Mouse (Mus musculus) liver, adult 2 months (tissue): Measurements from ENCODE around the gene Mrpl54. TPM values are rescaled to one million over a fixed set of nuclear protein-coding genes. Genes with fewer than 3 reads are reported as not detected.

ENCODE experiments used
- DNase-seq: peaks from one replicate; pipeline ENCODE4 v3.0.0-alpha.2; 2011; ENCODE audit warnings: low read depth, low spot score; ENCODE audit errors: extremely low read depth
- H3K27ac ChIP-seq: fragments of 200-500 bp; replicated peaks from 2 replicates; pipeline ENCODE4 v1.5.1; 2012; ENCODE audit warnings: low read depth, mild to moderate bottlenecking, control low read depth, inconsistent platforms, low read length; ENCODE audit not compliant: insufficient read depth
- H3K27me3 ChIP-seq: fragments of 200-500 bp; 2 replicates; pipeline ENCODE4 v1.6.1; 2012; ENCODE audit warnings: mild to moderate bottlenecking, moderate library complexity, low read length, inconsistent platforms; ENCODE audit not compliant: control insufficient read depth, insufficient read depth
- H3K36me3 ChIP-seq: fragments of 200-500 bp; 2 replicates; pipeline ENCODE4 v1.6.1; 2012; ENCODE audit warnings: low read length, inconsistent platforms; ENCODE audit not compliant: control insufficient read depth, insufficient read depth
- H3K4me1 ChIP-seq: fragments of 200-500 bp; 2 replicates; pipeline ENCODE4 v1.6.1; 2011; ENCODE audit warnings: low read length; ENCODE audit not compliant: control insufficient read depth, insufficient read depth
- H3K4me3 ChIP-seq: fragments of 200-500 bp; 2 replicates; pipeline ENCODE4 v1.5.1; 2011; ENCODE audit warnings: low read depth, mild to moderate bottlenecking, control low read depth, low read length, moderate library complexity; ENCODE audit not compliant: insufficient read depth
- H3K79me2 ChIP-seq: fragments of 200-500 bp; 2 replicates; pipeline ENCODE4 v1.6.1; 2012; ENCODE audit warnings: inconsistent platforms, mild to moderate bottlenecking, low read length, moderate library complexity; ENCODE audit not compliant: control insufficient read depth, insufficient read depth
- H3K9ac ChIP-seq: fragments of 200-500 bp; 2 replicates; pipeline ENCODE4 v1.6.1; 2012; ENCODE audit warnings: low read depth, mild to moderate bottlenecking, control low read depth, inconsistent platforms, low read length
- CTCF ChIP-seq: fragments of 200-500 bp; IDR thresholded peaks from 2 replicates; pipeline ENCODE4 v1.5.1; 2011; ENCODE audit warnings: low read depth, low read length, control low read depth
- POLR2A ChIP-seq: fragments of 200-500 bp; IDR thresholded peaks from 2 replicates; pipeline ENCODE4 v1.6.1; 2011; ENCODE audit warnings: low read length, control low read depth; ENCODE audit not compliant: insufficient read depth; ENCODE audit errors: extremely low read depth
- WGBS: fragments of 180-500 bp; shearing (Covaris S2); methylation state at CpG from one replicate; pipeline ENCODE4 v1.1.7; 2018; 5-methylcytosine and 5-hydroxymethylcytosine counted together
- polyA plus RNA-seq: library from polyadenylated mRNA; depleted of rRNA; stranded (reverse); fragments of >200 nt; gene quantifications from 2 replicates; pipeline ENCODE4 v1.2.3, GENCODE M21; 2012
- total RNA-seq: library from RNA; depleted of rRNA; stranded (reverse); fragments of >200 nt; gene quantifications from 2 replicates; pipeline ENCODE4 v1.2.3, GENCODE M21; 2014

Mrpl54 gene
- total and polyA plus RNA-seq, 2 experiments: 65.9 to 66.6 TPM

DNA sequence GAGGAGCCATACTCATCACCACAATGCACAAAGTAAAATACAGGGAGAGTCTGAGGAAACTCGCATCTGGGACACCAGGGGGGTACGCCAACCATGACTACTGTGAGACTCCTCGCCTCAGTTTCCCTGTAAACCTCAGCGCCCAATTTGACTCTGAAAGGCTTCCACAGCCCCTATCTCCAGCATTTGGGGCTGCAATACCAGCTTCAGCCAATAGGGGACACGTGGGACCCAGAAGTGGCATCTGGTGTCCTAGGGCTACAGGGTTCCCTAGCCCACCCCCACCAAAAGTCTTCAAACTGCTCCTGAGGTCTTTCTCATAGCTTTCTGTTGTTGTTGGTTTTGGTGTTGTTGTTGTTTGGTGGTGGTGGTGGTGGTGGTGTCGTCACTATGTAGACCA is 21.9 kb upstream of the Mrpl54 start:
- Histone ChIP-seq H3K4me3 (no peak overlapping the region), H3K27me3 (no peaks in the 10 kb centered on the region), H3K27ac (no peak overlapping the region), H3K36me3 (no peaks in the 10 kb centered on the region), H3K79me2 (peaks cover 25% of the 10 kb centered on the region; the same call in 1 of the 2 replicates), H3K9ac (no peak overlapping the region), H3K4me1 (peaks cover 27% of the 10 kb centered on the region)
- no peak for DNase-seq
- TF ChIP-seq CTCF (peak; percentile 69), POLR2A (no peak)
- 61% methylated on average over 6 of the region's 6 CpGs for WGBS

GRCm38 (mm10) chr10:81287513-81288157 is 20.9 kb upstream of the Mrpl54 start:
- 77% methylated on average over 8 of the region's 8 CpGs for WGBS
- Histone ChIP-seq H3K36me3 (no peaks in the 10 kb centered on the region), H3K4me3 (no peak overlapping the region), H3K9ac (no peak overlapping the region), H3K27me3 (no peaks in the 10 kb centered on the region), H3K4me1 (peaks cover 24% of the 10 kb centered on the region), H3K79me2 (peaks cover 19% of the 10 kb centered on the region; the same call in 1 of the 2 replicates), H3K27ac (no peak overlapping the region)
- no peak for DNase-seq
- TF ChIP-seq POLR2A: no peak
- TF ChIP-seq CTCF: peak; percentile 88

- no peak for TF ChIP-seq POLR2A
- no peak for TF ChIP-seq CTCF
- peak; percentile 86 for DNase-seq
- Histone ChIP-seq H3K27me3 (no peaks in the 10 kb centered on the region), H3K9ac (no peak overlapping the region), H3K36me3 (no peaks in the 10 kb centered on the region), H3K4me1 (peaks cover 24% of the 10 kb centered on the region), H3K79me2 (peaks cover 19% of the 10 kb centered on the region; the same call in 1 of the 2 replicates), H3K27ac (peak overlapping the region; percentile 5; the same call in 1 of the 2 replicates), H3K4me3 (no peak overlapping the region)
- 13% methylated on average over 6 of the region's 6 CpGs for WGBS
Observed at GRCm38 (mm10) chr10:81286586-81286985, 19.9 kb upstream of the Mrpl54 start.

DNA sequence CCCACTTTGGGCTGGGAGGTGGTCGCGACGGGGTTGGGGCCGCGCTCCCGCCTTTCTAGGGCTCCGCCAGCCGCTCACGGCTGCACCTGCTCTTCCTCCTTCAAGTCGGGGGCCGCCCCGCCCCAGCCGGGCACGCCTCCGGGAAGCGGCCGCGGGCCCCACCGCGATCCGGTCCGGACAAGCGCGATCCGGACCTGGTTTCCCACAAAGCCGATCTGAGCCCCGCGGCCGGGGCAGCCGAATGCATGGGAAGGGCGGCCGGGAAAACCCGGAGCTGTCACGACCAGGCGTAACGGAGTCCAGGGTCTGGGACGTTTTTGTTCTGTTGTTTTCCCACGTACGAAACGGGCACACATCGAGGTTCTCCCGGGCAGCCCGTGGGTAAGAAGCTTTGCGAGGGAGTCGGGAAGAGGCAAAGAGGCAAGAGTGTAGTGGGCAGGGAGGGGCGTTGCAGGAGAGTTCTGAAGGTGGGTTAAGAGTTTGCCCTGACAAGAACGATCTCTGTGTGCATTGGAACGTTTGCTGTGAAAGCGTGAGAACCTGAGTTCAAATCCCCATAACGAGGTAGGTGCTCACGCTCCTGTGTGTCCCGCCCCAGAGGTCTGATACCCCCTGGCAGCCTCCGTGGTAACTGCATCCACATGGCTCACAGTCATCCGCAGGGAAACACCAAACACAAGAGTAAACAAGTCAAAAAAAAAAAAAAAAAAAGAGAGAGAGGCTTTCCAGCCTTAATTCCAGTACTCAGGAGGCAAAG is 19.1 kb upstream of the Mrpl54 start:
- H3K27me3 ChIP-seq: no peaks in the 10 kb centered on the region
- DNase-seq: no peak
- WGBS: 17% methylated on average over 54 of the region's 54 CpGs
- H3K79me2 ChIP-seq: peaks cover 19% of the 10 kb centered on the region; the same call in 1 of the 2 replicates
- H3K4me3 ChIP-seq: peak overlapping the region; percentile 42
- H3K4me1 ChIP-seq: peaks cover 20% of the 10 kb centered on the region; the same call in 1 of the 2 replicates
- no peak for TF ChIP-seq CTCF
- TF ChIP-seq POLR2A: no peak
- H3K27ac ChIP-seq: 0 out of 2 replicates have a peak overlapping the region, but pooled peaks have one; percentile 5
- H3K9ac ChIP-seq: peak overlapping the region; percentile 33; the same call in 1 of the 2 replicates
- H3K36me3 ChIP-seq: no peaks in the 10 kb centered on the region

DNA sequence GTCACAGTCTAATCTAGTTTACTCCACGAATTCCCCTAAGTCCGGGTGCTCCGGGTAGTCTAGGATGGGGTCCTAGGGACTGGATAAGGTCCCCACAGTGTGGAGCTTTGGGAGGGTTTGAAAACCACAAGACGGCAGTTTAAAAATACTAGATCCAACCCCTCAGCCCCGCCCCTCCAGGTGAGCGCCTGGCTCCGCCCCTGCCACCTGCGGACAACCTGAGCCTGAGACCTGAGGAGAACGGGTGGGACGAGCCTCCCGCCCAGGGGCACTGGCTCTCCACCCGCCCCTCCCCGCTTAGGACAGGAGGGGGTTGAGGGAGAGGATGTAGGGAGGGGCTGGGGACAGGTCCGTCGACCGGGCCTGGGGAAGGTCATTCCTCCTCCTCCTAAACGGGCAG is 18.0 kb upstream of the Mrpl54 start:
- 62% methylated on average over 17 of the region's 17 CpGs for WGBS
- Histone ChIP-seq H3K4me1 (peaks cover 13% of the 10 kb centered on the region; the same call in 1 of the 2 replicates), H3K27ac (no peak overlapping the region), H3K27me3 (no peaks in the 10 kb centered on the region), H3K4me3 (no peak overlapping the region), H3K9ac (no peak overlapping the region), H3K36me3 (peaks cover 2% of the 10 kb centered on the region; the same call in 1 of the 2 replicates), H3K79me2 (peaks cover 19% of the 10 kb centered on the region; the same call in 1 of the 2 replicates)
- no peak for DNase-seq
- TF ChIP-seq POLR2A: no peak
- TF ChIP-seq CTCF: no peak
